Mouse (Mus musculus) thymus, postnatal 14 days (tissue): ENCODE results near the gene Apoa1.

Experiments
- DNase-seq: peaks from one replicate; pipeline ENCODE4 v3.0.0; 2021

Apoa1 gene

DNA sequence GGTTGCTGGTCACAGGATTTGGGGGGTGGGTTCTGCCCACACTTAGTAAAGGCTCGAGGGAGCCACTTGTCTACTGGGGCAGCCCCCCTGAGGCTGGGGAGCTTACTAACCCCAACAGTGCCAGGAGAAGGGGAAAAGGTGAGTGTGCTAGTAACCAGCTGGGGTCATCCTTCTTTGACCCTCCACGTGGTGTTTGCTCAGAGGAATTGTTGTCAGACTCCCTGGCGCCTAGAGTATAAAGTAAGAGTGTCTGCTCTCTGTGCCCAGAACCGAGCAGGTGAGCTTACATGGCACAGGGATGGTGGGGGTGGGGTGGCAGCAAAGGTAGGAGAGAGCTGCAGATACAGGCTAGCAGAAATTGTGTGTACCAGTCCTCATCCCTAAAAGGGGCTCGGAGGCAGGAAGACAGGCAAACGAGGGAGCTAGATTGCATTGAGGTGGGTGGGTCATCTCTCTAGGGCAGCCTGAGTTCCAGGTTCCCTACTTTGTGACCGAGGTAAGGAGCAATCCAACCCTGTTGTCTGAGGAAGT is 40.0 kb downstream of the Apoa1 start, which contains the start of gene Apoa5:
TSS of gene Apoa5 (plus strand) at position 291 of the 531 bp plus-strand sequence.
- DNase-seq, result no peak

DNA sequence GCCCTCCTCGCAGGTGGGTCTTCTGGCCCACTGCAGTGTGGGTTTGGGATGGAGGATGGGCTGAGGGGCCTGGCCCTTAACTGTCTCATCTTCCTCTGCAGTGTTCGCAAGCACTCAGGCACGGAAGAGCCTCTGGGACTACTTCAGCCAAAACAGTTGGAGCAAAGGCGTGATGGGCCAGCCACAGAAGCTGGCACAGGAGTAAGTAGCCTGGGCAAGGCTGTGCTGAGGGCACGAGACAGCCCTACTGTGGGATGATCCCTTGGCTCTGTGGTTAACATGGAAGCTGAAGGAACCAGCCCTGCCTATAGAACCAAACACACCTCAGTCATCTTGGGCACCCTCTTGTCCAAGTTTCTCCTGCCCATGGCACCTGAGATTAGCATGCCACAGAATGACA is 40.7 kb downstream of the Apoa1 start:
- no peak for DNase-seq

DNA sequence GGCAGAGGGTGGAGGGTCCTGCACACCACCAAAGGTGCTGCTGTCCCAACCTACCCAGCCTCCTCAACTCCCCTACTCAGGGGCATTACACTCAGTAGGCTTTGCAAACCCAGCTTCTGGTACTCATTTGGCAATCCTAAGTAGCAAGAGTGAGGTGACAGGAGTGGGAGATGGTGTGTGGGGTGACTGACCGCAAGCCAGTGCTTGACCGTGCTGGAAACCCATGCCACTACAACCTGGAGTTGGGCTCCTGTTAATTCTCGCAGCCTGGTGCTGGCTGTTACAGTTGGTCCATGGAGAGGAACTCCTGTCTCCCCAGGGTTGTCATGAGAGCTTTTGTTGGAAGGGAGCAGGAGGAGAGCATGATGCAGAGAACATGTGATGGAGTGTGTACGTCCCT is 42.4 kb downstream of the Apoa1 start:
- DNase-seq, result no peak

DNA sequence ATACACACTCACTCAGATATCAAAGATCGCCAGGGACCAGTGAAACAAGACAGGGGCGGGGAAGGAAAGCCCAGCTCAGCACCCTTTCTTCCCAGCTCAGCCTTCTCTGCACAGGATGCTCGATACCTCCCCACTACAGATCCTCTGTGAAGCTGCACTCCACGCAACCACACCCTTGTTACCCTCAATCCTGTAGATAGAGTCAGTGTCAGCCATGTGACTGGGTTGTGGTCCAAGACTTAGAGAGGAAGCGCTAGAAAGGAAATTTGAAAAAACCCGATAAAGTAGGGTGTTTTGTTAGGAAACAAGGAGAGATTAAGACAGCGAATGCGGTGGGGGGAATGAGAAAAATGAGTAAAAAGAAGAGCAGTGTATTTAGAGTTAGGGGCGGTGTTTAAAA is 43.7 kb downstream of the Apoa1 start:
- peak; percentile 39 for DNase-seq

DNA sequence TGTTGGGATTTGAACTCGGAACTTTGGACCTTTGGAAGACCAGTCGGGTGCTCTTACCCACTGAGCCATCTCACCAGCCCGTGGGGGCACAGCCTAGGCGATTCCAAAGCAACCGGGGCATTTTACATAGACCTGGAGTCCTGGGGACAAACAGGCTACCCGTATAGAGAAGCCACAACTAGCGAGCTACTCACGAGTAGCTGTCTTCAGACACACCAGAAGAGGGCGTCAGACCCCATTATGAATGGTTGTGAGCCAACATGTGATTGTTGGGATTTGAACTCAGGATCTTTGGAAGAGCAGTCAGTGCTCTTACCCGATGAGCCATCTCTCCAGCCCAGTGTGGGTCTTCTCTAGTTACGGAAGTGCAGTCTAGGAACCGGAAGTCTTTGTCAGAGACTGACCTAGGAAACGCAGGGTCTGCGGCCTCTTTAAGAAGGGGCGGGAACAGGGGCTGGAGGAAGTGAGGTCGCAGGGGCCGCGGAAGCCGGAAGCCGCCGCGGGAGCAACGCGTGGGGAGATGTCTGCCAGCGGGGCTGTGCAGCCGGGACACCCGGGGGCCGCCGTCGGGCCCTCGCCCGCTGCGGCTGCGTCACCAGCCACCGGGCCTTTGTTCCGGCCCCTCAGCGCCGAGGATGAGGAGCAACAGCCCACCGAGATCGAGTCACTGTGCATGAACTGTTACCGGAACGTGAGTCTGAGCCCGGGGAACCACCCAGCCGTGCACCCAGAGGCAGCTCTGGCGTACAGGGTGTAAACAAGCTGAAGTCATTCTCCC is 44.5 kb downstream of the Apoa1 start, which contains the start of gene Zpr1:
TSS of gene Zpr1 (plus strand) at position 388 of the 778 bp plus-strand sequence.
- DNase-seq, result peak; percentile 92

DNA sequence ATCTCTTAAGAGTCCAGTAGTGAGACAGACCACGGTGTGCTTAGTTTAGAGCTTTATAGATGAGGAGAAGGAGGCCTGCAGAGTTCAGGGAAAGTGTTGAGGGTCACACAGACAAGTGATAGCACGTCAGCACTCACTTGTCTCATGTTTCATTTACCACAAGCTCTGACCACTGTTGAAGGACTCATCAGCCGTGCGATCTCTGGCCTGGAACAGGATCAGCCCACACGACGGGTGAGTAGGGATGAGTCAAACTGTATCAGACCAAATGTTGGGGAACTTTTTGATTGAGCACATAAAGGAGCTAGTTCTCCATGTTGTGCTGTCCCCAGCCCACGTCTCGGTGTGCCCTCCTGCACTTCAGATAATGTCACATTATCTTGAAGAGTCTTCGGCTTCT is 46.1 kb downstream of the Apoa1 start:
- DNase-seq, result no peak
